Mouse (Mus musculus): ENCODE data around the gene D230025D16Rik. TPM values are rescaled to one million over a fixed set of nuclear protein-coding genes. Genes with fewer than 3 reads are reported as not detected.
A peak's percentile ranks its signal among the peaks of the same experiment; 100 is the strongest.

The D230025D16Rik gene
- polyA plus RNA-seq, 1 experiment from 2014 or later, result 25.2 TPM

- Histone ChIP-seq H3K36me3 (ENCODE audit: poor library complexity, severe bottlenecking) (peaks cover 7% of the 10 kb centered on the region; the same call in 1 of the 2 replicates), H3K4me3 (peak within 1 kb of the TSS; percentile 44), H3K27me3 (peaks cover 97% of the 10 kb centered on the region), H3K9me3 (replicated peaks) (no peaks in the 10 kb centered on the region), H3K27ac (no peak within 1 kb of the TSS), H3K4me2 (peak within 1 kb of the TSS; percentile 77), H3K4me1 (peaks cover 29% of the 10 kb centered on the region), H3K9ac (peak within 1 kb of the TSS; percentile 58)
- WGBS, result 3% methylated on average over 10 of the region's 10 CpGs
- no peak for ATAC-seq
These were observed 50.9 kb downstream of the D230025D16Rik start, which contains the start of gene Nol3 for GRCm38 (mm10) chr8:105275840-105276239. Nol3 (plus strand) TSS chr8:105276140.

GRCm38 (mm10) chr8:105276292-105277120 lies 51.6 kb downstream of the D230025D16Rik start:
- 3% methylated on average over 30 of the region's 30 CpGs for WGBS
- Histone ChIP-seq H3K4me1 (peaks cover 27% of the 10 kb centered on the region), H3K9ac (peak overlapping the region; percentile 58), H3K9me3 (replicated peaks) (no peaks in the 10 kb centered on the region), H3K4me3 (peak overlapping the region; percentile 44), H3K27ac (no peak overlapping the region), H3K4me2 (peak overlapping the region; percentile 77), H3K27me3 (peaks cover 91% of the 10 kb centered on the region), H3K36me3 (ENCODE audit: poor library complexity, severe bottlenecking) (peaks cover 10% of the 10 kb centered on the region; the same call in 1 of the 2 replicates)
- peak; percentile 60 for ATAC-seq

GRCm38 (mm10) chr8:105278911-105279334 lies 54.0 kb downstream of the D230025D16Rik start:
- WGBS, result under 1% methylated on average over 28 of the region's 28 CpGs
- peaks cover 27% of the 10 kb centered on the region for H3K4me1 ChIP-seq
- peak overlapping the region; percentile 31 for H3K4me3 ChIP-seq
- H3K9ac ChIP-seq, result peak overlapping the region; percentile 50
- H3K9me3 ChIP-seq (replicated peaks), result no peaks in the 10 kb centered on the region
- peaks cover 67% of the 10 kb centered on the region for H3K27me3 ChIP-seq
- H3K36me3 ChIP-seq (ENCODE audit: poor library complexity, severe bottlenecking), result peaks cover 34% of the 10 kb centered on the region
- no peak overlapping the region for H3K27ac ChIP-seq
- peak overlapping the region; percentile 60 for H3K4me2 ChIP-seq
- peak; percentile 63 for ATAC-seq

GRCm38 (mm10) chr8:105280567-105280966 lies 55.6 kb downstream of the D230025D16Rik start:
- Histone ChIP-seq H3K4me1 (peaks cover 29% of the 10 kb centered on the region), H3K9me3 (replicated peaks) (no peaks in the 10 kb centered on the region), H3K27ac (no peak overlapping the region), H3K27me3 (peaks cover 51% of the 10 kb centered on the region), H3K9ac (no peak overlapping the region), H3K36me3 (ENCODE audit: poor library complexity, severe bottlenecking) (peaks cover 47% of the 10 kb centered on the region), H3K4me3 (no peak overlapping the region), H3K4me2 (no peak overlapping the region)
- no peak for ATAC-seq
- WGBS, result 74% methylated on average over 3 of the region's 3 CpGs

- H3K27ac ChIP-seq, result no peak overlapping the region
- no peak overlapping the region for H3K4me2 ChIP-seq
- H3K4me1 ChIP-seq, result peaks cover 29% of the 10 kb centered on the region
- no peak overlapping the region for H3K4me3 ChIP-seq
- H3K9ac ChIP-seq, result no peak overlapping the region
- H3K9me3 ChIP-seq (replicated peaks), result no peaks in the 10 kb centered on the region
- peaks cover 38% of the 10 kb centered on the region for H3K27me3 ChIP-seq
- no peak for ATAC-seq
- H3K36me3 ChIP-seq (ENCODE audit: poor library complexity, severe bottlenecking), result peaks cover 49% of the 10 kb centered on the region
- WGBS, result 89% methylated on average over 12 of the region's 12 CpGs
These were observed 56.9 kb downstream of the D230025D16Rik start for GRCm38 (mm10) chr8:105281821-105282220.

- peaks cover 34% of the 10 kb centered on the region for H3K27me3 ChIP-seq
- H3K36me3 ChIP-seq (ENCODE audit: poor library complexity, severe bottlenecking), result peaks cover 49% of the 10 kb centered on the region
- no peak overlapping the region for H3K27ac ChIP-seq
- H3K4me3 ChIP-seq, result no peak overlapping the region
- peaks cover 30% of the 10 kb centered on the region for H3K4me1 ChIP-seq
- H3K9me3 ChIP-seq (replicated peaks), result no peaks in the 10 kb centered on the region
- no peak overlapping the region for H3K4me2 ChIP-seq
- no peak for ATAC-seq
- no peak overlapping the region for H3K9ac ChIP-seq
- 95% methylated on average over 4 of the region's 4 CpGs for WGBS
These were observed 57.3 kb downstream of the D230025D16Rik start for GRCm38 (mm10) chr8:105282239-105282638.

GRCm38 (mm10) chr8:105283074-105283473 lies 58.1 kb downstream of the D230025D16Rik start:
- Histone ChIP-seq H3K4me3 (no peak overlapping the region), H3K27me3 (peaks cover 26% of the 10 kb centered on the region), H3K27ac (no peak overlapping the region), H3K36me3 (ENCODE audit: poor library complexity, severe bottlenecking) (peaks cover 49% of the 10 kb centered on the region), H3K4me2 (no peak overlapping the region), H3K4me1 (peaks cover 38% of the 10 kb centered on the region), H3K9ac (no peak overlapping the region), H3K9me3 (replicated peaks) (no peaks in the 10 kb centered on the region)
- 22% methylated on average over 23 of the region's 23 CpGs for WGBS
- 0 out of 2 replicates have a peak, but pooled peaks have one; percentile 14 for ATAC-seq

GRCm38 (mm10) chr8:105285514-105285913 lies 60.6 kb downstream of the D230025D16Rik start:
- no peak overlapping the region for H3K27ac ChIP-seq
- ATAC-seq, result no peak
- H3K4me3 ChIP-seq, result no peak overlapping the region
- H3K36me3 ChIP-seq (ENCODE audit: poor library complexity, severe bottlenecking), result peaks cover 42% of the 10 kb centered on the region
- H3K4me2 ChIP-seq, result no peak overlapping the region
- H3K9me3 ChIP-seq (replicated peaks), result no peaks in the 10 kb centered on the region
- no peak overlapping the region for H3K9ac ChIP-seq
- 47% methylated on average over 12 of the region's 12 CpGs for WGBS
- H3K27me3 ChIP-seq, result peaks cover 8% of the 10 kb centered on the region
- peaks cover 45% of the 10 kb centered on the region for H3K4me1 ChIP-seq

- Histone ChIP-seq H3K36me3 (ENCODE audit: poor library complexity, severe bottlenecking) (peaks cover 35% of the 10 kb centered on the region), H3K4me1 (peaks cover 52% of the 10 kb centered on the region), H3K9me3 (replicated peaks) (no peaks in the 10 kb centered on the region), H3K27ac (no peak overlapping the region), H3K4me3 (no peak overlapping the region), H3K4me2 (peak overlapping the region; percentile 70), H3K9ac (peak overlapping the region; percentile 10; the same call in 1 of the 2 replicates), H3K27me3 (peaks cover 11% of the 10 kb centered on the region)
- no peak for ATAC-seq
- WGBS, result 85% methylated on average over 4 of the region's 4 CpGs
These were observed 62.0 kb downstream of the D230025D16Rik start for GRCm38 (mm10) chr8:105286907-105287306.

- Histone ChIP-seq H3K4me1 (peaks cover 52% of the 10 kb centered on the region), H3K27me3 (peaks cover 11% of the 10 kb centered on the region), H3K36me3 (ENCODE audit: poor library complexity, severe bottlenecking) (peaks cover 21% of the 10 kb centered on the region), H3K9ac (peak overlapping the region; percentile 41; the same call in 1 of the 2 replicates), H3K27ac (no peak overlapping the region), H3K4me3 (peak overlapping the region; percentile 50), H3K4me2 (peak overlapping the region; percentile 70), H3K9me3 (replicated peaks) (no peaks in the 10 kb centered on the region)
- ATAC-seq, result no peak
- 89% methylated on average over 5 of the region's 5 CpGs for WGBS
These were observed 63.3 kb downstream of the D230025D16Rik start for GRCm38 (mm10) chr8:105288231-105288630.

- H3K27me3 ChIP-seq, result peaks cover 11% of the 10 kb centered on the region
- H3K4me3 ChIP-seq, result peak overlapping the region; percentile 50
- peak; percentile 91 for ATAC-seq
- peaks cover 14% of the 10 kb centered on the region for H3K36me3 ChIP-seq (ENCODE audit: poor library complexity, severe bottlenecking)
- peak overlapping the region; percentile 70 for H3K4me2 ChIP-seq
- under 1% methylated on average over 53 of the region's 53 CpGs for WGBS
- no peaks in the 10 kb centered on the region for H3K9me3 ChIP-seq (replicated peaks)
- peaks cover 52% of the 10 kb centered on the region for H3K4me1 ChIP-seq
- peak overlapping the region; percentile 84 for H3K27ac ChIP-seq
- H3K9ac ChIP-seq, result peak overlapping the region; percentile 65
These were observed 64.2 kb downstream of the D230025D16Rik start for GRCm38 (mm10) chr8:105288958-105289732.
